Mouse (Mus musculus) mature B cell (primary cell): Measurements from ENCODE around the gene Dcaf1.

Source experiments
- in situ Hi-C: fragments of 300-500 bp; cut with MboI; formaldehyde crosslinking; loops from 2 replicates; pipeline ENCODE4 v1.14.3; 2019

Gene Dcaf1

DNA sequence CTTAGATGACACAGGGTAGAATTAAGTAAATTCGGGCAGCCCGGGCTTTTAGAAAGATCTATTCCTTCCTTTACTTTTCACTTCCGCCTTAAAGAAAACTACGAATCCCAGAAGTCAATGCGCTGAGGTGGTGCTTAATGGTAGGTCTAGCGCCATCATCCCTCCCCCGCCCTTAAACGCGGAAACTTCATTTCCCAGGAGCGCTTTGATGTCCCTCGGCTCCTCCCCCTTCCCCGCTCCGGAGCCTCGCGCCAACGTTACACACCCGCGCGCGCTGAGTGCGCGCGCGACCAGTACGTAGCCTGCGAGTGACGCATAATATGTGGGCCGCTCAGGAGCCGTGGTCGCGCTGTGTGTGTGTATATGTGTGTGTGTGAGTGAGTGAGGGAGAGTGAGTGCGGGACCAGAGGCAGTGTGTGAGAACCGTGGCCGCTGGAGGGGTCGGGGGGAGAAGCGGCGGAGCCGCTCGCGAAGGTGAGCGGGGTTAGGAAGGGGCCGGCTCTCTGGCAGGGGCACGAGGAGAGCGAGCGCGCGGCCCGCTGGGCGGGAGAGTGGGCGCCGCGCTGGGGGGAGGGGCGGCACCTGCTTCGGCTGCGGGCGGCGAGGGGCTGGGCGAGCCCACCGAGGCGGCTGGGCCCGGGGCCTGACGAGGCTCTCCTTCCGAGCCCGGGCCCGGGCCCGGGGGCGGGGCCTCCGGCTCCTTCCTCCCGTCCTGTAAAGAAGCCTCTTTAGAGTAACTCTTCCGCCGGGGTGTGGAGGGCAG, at the start of gene Dcaf1:
Gene Dcaf1, plus strand, starts transcription at position 257 of the 763 bp plus-strand sequence.
- in situ Hi-C loops: no loop called here

DNA sequence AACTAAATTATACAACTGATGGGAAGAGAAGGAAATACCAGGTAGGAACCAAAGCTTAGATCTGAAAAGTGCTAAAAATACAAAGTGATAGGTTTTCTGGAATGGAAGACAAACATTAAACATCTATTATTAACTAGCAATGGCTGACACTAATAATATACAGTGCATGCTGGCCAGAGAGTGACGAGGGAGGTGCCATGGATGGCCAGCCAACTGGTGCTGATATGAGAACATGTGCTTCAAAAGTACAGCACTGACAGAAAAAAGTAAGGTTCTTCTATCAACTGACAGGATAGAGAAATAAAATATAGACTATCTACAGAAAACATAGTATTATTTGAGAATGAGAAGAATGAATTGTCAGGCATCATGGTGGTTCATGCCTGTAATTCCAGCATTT, 45.6 kb upstream of the Dcaf1 start:
- in situ Hi-C loops: no loop called here

DNA sequence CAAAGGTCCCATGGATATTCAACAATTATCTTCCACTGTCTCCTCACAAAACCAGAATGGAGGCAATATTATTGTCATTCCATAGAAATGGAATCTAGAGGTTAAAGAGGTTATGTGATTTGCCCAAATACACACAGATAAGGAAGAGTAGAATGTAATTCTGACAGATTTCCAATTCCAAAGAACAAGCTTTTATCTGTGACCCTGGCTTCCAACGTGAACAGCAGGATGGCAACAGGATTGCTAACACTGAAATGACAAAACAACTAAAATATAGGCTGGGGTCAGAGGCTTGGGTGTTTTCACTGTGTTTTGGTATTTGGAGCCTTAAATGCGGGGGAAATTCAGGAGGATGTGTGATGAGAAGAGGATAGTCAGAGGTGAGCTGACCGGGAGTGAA, 44.3 kb upstream of the Dcaf1 start:
- in situ Hi-C loops: no loop called here

DNA sequence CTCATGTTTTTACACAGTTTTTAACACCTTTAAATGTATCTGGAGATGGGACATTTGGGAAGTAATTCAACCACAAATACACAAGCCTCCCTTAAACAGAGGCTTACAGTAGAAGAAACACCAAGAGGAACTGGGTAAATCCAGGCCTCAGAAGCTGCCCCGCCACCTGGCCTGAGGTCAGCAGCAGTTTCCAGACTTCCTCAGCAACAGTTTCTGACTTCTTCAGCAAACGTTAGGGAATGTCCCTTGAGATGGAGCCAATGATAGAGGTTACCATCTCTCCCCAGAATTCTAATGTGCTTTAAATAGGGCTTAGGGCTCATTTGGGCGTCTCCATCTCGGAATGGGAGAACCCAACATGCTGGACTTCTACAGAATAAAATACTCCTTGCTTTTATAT, 43.4 kb upstream of the Dcaf1 start:
- in situ Hi-C loops: no loop called here

DNA sequence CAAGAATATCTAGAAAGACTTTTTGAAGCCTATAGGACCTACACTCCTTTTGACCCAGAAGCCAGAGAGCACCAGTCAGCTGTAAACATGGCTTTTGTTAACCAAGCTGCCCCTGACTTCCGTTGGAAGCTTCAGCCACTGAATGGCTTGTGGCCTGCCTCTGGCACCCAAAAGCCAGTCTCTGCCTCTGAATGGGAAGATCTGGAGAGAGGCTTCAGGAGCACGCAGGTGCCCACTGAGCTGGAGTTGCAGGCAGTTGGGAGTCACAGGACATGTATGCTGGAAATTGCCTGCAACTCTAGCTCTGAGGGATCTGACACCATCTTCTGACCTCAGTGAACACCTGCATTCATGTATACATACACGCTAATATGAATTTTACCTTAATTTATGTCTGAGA, 41.6 kb upstream of the Dcaf1 start:
- in situ Hi-C loops: no loop called here

DNA sequence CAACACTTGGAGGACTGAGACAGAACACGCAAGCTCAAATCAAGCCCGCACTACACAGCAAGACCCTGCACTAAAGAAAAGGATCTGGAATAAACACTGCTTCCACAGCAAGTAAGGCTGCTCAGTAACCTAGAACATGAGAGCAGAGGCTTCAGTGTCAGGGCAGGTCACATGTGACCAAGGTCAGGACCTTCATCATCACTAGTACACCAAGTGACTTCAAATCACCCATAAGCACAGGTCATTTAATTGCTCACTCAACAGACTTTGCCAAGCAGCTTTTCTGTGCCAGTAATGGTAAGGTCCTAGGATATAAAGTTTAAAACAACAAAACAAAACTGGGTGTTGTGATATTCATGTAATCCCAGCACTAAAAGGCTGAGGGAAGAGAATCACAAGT, 38.1 kb upstream of the Dcaf1 start:
- in situ Hi-C loops: no loop called here

DNA sequence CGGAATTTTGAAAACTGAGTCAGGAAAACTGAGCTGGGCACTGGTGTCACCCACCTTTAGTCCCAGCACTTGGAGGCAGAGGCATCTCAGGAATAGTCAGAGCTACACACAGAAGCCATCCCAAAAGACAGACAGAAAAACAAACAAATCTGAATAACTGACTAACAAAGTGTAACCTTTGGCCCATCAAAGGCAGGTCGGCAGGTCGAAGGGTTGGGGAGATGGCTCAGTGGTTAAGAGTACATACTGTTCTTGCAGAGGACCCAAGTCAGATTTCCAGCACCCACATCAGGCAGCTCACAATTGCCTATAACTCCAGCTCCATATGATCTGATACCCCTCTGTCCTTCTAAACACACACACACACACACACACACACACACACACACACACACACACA, 36.5 kb upstream of the Dcaf1 start:
- in situ Hi-C loops: no loop called here

DNA sequence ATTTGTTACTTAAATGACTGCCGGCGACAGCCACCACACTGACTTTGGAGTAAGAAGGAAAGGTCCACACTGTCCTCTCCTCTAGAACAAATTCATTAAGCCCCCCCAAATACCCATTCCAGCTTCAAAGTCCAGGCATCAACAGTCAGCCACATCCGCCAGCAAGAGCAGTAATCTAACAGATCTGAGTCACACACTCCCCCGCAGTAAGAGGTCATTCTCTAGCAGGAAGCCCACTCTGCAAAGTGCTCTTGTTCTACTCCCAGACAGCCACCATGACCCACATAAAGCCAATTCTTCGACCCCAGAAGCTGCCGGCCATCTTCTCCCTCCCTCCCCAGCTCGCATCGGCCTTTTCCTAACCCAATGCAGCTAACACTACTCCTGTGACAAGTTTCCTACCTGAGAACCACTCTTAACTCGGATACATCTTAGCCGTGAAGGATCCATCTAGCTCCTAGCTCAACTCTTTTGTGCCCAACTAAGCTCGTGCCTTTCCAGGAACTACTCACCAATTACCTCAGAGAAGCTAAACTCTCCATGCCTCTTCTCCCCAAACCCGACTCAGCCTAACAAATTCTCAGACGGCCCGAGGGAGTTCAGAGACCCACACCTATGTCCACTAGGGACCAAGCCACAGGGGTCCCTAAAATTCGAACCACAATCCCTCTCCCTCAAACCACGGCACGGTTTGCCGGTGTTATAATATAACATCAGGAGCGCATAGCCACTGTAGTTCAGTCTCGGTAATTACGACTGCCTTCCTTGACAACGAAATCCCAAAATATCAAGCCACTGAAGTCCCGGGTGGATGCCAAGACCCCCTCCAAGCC, 33.5 kb upstream of the Dcaf1 start:
- in situ Hi-C loops: no loop called here

DNA sequence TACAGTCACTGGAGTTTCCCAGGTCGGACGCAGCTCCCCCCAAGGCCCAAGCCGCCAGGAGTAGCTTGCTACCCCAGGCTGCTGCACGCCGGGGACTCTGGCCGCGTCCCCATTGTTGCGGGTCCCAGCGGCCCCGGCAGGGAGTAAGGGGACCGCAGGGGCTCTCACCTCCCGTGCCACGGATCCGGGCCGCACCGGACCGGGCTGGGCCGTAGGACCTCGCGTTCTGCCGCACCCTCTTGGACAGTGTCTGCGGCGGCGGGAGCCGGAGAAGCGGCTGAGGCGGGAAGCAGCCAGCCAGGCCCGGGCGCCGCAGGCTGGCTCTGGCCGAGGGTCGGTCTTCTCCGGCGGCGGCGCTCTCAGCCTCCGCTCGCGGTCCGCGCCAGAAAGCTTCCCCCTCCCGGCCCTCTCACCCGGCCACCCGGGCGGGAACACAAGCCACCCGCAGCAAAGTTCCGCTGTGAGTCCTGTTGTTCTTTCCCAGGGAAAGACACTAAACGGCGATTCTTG, 32.8 kb upstream of the Dcaf1 start, which contains the start of gene Rad54l2:
Gene Rad54l2, minus strand, starts transcription at position 383 of the 510 bp plus-strand sequence.
- in situ Hi-C loops: no loop called here

DNA sequence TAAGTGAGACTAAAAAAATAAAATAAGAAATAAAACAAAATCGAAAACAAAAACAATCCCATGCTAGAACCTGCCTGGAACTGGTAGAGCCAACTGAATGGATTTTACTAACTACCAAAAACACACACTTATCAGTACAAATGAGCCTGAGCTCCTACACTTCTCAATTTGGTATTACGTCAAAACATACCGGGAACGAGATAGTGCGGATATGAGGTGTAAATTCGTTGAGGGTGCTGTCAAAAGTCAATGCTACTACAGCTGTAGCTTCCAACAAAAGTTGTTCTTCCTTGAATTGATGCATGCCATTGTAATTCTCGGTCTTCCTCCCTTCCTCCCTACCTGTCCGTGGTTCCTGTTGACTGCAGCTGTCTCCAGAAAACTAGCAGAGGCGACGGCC, 32.3 kb upstream of the Dcaf1 start:
- in situ Hi-C loops: no loop called here

DNA sequence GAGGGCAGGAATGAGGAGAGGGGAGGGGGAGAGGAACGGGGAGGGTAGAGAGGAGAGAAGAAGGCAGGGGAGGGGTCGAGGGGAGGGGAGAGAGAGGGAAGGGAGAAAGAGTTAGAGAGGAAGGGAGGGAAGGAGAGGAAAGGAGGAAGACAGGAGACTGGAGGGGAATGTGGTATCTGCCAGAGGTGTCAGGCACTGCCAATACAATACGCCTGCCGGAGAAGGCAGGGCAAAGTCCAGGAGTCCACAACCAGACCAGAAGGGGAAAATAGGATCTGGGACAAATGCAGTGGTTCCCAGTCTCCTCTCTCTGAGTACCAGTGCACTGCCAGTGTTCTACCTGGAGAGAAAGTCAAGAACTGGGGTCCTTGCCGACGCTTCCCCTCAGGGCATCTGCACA, 30.8 kb upstream of the Dcaf1 start:
- in situ Hi-C loops: no loop called here

DNA sequence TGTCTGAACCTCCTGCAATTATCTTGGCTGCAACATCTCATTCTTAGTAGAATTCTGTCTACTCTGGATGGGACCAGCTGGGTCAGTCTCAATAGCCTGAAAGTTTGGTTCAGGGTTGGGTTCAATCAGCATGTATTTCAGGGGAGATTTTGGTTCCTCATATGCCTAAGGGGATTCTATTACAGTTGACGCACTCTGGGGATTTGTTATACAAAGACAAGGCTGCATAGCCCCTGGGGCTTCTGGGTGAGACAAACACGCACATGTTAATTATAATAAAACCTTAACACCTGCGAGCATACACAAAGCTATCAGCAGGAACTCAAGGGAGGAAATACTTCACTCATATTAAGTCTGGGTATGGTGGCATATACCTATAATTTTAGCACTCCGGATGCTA, 15.2 kb upstream of the Dcaf1 start:
- in situ Hi-C loops: no loop called here

DNA sequence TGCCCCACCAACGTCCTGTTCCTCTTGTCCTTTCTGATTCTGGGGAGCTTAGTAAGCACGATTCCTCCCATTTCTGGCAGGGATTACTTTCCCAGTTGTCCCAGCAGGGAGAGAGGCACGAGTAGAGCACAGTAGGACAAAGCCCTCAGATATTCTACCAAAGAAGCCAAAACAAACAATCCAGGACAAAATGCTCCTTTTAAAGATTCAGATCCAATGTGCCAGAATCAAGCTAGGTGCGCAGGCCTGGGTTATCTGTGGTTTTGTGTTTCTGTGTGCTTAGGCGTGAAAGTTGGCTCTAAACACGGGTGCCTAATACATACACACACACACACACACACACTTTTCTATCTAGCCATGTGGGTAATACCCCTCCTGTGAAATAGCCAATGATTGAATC, 3.5 kb upstream of the Dcaf1 start:
- in situ Hi-C loops: no loop called here

DNA sequence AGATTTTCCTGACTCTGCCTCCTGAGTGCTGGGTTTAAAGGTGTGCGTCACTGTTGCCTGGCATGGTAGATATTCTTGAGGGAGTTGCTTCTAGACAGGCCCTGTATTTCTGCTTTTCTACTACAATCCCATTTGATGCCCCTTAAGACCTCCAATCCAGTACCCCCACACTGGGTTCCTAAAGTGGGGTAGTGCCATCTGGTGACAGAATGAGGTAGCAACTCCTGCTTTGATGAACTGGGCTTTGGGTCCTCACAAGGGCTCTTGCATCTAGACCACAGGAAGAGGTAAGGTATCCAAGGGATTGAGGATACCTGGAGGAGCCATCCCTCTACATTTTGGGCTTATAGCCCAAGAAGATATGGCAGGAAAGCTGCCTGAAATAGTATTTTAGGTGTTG, 2.5 kb upstream of the Dcaf1 start:
- in situ Hi-C loops: no loop called here

DNA sequence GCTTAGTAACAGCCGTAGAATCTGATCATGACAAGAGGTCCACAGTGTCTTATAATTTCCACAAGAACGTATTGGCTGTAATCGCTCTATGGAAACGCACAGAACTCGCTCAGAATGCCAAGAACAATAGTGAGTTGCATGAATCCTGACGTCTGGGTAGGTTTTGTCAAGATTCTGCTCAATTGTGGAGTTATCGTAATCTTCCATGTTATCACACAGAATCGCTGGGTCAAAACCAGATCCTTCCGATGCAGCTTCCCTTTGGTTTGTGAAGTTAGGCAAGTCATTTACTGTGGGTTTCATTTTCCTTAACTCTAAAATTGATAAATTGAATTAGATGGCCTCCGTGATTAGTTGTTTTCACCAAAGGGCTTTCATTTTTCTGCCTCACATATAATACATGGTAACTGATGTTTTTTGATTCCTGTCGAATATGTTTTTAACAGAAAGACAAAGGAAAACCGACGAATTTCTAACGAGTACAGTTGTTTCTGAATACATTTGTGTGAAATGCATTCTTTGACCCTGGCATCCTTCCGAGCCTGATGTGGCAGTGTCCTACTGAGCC, 540 bp upstream of the Dcaf1 start:
- in situ Hi-C loops: no loop called here

DNA sequence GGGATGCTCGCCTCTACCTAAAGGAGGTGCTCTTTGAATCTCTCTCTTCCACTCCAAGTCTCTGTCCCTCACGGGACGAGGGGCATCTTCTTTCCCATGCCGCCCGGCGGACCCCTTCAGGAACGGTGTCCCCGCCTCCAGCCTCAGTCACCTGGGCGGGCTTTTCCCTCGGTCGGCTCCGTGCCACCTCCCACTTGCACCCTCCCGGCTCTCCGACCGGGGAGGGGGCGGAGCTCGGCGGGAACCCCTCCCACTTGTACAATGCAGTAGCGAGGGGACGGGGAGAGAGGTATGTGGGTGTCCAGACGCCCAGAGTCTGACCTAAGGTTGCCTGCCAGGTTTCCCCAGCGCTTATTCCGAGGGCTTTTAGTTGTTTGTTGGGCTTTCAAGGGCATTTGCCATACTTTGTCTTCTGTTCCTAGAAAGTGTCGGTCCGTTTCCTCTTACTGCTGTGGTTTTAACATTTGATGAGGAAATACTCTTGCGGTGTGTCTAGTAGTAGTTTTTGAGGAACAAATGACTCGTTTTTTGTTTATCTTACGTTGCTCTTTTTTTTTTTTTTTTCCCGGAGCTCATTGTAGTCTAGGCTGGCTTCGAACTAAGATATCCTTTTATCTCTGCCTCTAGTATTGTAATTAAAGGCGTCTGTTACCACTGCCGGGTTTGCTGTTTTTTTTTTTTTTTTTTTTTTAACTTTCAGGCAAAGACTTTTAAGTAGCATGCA, 869 bp downstream of the Dcaf1 start:
- in situ Hi-C loops: no loop called here

DNA sequence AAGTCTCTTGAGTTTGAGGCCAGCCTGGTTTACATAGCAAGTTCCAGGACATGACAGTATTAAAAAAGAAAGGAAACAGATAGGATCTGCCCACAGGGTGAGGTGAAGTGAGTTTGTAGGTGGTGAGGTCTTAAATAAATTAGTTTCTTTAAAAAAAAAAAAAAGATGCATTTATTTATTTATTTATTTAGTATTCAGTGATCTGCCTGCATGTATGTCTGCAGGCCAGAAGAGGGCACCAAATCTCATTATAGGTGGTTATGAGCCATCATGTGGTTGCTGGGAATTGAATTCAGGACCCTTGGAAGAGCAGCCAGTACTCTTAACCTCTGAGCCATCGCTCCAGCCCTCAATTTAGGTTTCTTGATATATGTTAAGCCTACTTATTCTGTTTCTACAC, 18.9 kb downstream of the Dcaf1 start:
- in situ Hi-C loops: no loop called here

DNA sequence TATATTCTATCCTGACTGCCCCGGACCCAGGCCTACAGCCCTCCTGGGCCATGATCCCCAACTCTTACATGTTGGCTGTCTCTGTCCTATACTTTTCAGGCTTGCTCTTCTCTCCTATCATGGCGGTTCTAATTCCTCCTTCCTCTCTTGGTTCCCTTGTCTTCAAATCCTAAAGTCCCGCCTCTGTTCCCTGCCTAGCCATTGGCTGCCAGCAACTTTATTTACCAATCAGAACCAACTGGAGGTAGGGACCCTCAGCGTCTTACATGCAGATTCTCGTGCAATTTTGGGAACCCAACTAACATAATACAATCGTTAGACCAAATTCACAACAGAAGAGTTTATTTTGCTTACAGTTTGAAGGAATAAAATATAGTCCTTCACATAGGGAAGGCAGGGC, 21.1 kb downstream of the Dcaf1 start:
- in situ Hi-C loops: no loop called here

DNA sequence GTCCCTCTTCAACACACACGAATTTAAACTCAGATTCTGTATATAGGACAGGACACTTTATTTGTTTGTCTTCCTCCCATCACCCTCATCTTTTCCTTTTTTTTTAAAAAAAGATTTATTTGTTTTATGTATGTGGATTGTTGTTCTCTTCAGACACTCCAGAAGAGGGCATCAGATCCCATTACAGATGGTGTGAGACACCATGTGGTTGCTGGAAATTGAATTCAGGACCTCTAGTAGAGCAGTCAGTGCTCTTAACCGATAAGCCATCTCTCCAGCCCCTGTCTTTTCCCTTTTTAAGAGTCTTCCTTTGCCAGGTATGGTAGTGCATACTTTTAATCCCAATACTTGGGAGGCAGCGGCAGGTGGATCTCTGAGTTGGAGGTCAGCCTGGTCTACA, 35.0 kb downstream of the Dcaf1 start:
- in situ Hi-C loops: no loop called here

DNA sequence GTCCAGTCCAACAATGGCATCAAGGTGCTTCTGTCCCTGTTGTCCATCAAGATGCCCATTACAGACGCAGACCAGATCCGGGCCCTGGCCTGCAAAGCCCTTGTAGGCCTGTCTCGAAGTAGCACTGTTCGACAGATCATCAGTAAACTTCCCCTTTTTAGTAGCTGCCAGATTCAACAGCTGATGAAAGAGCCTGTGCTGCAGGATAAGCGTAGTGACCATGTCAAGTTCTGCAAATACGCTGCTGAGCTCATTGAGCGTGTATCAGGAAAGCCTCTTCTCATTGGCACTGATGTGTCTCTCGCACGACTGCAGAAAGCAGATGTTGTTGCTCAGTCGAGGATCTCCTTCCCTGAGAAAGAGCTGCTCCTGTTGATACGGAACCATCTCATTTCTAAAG, 36.4 kb downstream of the Dcaf1 start:
- in situ Hi-C loops: no loop called here

DNA sequence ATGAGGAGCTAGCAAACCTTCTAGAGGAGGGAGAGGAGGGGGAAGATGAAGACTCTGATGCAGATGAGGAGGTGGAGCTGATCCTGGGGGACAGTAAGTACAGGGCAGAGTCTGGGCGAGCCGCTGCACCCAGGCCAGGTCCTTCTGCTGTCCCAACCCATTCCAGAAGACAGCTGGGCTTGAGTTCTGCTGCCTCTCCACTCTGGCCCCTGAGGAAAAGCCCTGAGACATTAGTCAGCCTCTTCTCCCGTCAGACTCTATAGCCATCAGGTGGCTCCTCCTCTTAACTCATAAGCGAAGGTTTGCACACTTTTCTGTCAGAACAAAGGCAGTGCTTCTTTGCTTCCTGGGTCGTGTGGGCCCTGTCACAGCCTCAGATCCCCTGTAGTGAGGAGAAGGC, 52.5 kb downstream of the Dcaf1 start:
- in situ Hi-C loops: no loop called here

DNA sequence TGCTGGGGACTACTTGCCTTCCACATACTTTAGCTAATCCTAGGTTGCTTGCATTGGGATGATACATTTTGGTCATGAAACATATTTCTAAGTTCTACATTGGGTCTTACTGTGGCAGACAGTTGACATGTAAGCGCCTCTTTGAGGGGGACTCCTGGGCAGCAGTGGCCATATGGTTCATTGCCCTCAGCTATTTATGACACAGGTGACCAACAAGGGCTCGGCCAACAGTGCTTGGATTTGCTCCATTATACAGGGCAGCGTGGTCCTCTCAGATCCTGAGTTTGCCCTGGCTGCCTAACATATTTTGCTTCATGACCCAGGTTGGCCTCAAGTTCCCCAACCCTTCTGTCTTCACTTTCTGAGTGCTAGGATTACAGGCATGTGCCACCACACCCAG, 55.0 kb downstream of the Dcaf1 start:
- in situ Hi-C loops: no loop called here
